Mouse (Mus musculus): ENCODE measurements around the gene Mettl1.

GRCm38 (mm10) chr10:127077515-127077914 lies 36.3 kb downstream of the Mettl1 start:
- TF ChIP-seq GATA1 (IDR thresholded peaks at IDR 0.05; ENCODE audit: borderline replicate concordance, low read length) = no peak
- TF ChIP-seq FLI1 (IDR thresholded peaks at IDR 0.05; ENCODE audit: low read length) = no peak

All from megakaryocyte, embryonic 14.5 days (primary cell).